Mouse (Mus musculus) A20 (cell line): Measurements from ENCODE around the gene Cxcl3.

ENCODE experiments used
- DNase-seq: peaks from one replicate; pipeline ENCODE4 v3.0.0-alpha.2; 2011; ENCODE audit warnings: low read depth, low spot score

The Cxcl3 gene

DNA sequence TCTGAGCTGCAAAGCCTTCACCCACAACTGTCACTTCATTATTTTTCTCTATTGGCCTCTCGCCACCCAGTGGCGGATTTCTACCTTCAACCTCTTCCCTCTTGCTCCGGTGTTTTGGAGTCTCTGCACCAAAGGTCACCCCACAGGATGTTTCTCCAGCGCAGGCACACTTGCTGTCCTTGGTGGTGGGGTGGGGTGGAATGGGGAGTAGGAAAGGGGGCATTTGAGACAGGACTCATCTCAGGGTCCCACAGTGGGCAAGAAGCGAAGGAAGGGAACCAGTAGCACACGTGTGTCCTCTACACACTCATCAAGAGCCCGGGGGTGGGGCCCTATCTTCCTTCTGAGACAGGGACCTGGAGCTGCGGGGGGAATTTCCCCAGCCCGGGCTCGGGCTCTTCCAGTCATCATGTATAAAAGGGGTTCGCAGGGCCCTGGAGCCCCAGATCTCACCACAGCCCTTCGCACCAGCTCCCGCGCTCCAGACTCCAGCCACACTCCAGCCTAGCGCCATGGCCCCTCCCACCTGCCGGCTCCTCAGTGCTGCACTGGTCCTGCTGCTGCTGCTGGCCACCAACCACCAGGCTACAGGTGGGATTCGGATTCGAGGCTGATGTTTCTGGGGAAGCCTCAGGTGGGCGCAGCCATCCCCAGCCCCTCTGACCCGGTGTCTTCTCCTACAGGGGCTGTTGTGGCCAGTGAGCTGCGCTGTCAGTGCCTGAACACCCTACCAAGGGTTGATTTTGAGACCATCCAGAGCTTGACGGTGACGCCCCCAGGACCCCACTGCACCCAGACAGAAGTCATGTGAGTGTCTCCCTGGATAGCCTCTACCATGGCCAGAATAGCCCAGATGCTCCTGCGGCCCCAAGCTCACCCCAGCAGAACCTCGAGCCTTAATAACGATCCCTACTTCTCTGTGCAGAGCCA is at the start of gene Cxcl3:
Gene Cxcl3, plus strand, starts transcription at position 445 of the 930 bp plus-strand sequence.
- peak; percentile 4 for DNase-seq

DNA sequence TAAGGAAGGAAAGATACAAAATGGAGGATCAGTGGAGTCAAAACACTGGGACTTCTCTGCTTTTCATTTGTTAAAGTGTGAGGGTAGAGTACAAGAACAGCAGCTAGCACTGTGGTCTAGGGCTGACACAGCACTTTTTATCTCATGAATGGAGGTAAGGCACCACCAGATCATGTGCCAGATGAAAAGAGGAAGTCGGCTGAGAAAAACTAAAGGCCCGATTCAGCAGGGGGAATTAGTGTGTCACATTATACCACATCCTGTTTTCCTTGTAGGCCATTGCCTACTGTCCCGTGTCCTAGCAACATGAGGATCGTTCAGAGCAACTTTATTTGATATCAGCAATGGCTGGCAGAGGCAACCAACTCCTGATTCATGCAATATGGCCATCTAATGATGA is 43.9 kb upstream of the Cxcl3 start:
- DNase-seq: peak; percentile 75

DNA sequence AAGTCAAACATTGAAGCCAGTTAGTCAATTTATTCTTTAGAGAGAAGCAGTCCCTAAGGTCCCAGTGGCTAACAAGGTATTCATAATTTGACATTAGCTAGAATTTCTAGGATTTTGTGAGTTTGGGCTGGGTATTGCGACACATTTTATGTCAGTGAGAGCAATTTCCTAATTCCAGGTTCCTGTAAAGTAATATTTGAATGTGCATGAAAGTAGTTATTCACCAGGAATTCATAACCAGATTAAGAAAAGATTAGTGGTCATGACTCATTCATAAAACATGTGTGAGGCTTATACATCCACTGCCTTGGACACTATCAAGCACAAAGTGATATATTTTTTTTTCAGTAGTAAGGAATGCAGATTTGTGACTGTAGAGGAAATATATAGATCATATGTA is 32.0 kb upstream of the Cxcl3 start:
- DNase-seq: no peak

DNA sequence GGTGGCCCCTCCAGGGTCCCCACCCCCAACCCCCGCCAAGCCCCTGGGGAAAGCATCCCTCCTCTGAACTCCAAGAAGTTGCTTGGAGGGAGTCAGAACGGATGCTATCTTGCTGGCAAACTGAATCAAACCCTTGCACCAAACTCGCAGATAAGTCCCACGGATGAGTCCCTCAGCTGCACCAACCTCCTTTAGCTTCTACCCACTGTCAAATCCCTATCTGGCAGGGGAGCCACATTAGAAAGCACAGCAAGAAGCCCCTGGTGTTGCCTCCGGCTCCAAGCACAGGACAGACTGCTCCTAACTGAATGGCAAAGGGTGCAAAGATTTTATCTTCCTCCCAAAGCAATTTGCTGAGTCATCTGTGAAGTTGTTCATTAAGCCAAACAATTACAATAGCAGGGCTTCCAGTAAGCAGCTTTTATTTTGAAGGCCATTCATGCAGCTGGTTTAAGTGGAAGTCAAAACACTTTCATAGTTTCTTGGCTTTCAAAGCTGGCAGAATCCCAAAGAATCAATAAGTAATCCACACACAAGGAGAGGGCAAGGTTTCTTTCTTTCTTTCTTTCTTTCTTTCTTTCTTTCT is 27.8 kb upstream of the Cxcl3 start:
- no peak for DNase-seq

DNA sequence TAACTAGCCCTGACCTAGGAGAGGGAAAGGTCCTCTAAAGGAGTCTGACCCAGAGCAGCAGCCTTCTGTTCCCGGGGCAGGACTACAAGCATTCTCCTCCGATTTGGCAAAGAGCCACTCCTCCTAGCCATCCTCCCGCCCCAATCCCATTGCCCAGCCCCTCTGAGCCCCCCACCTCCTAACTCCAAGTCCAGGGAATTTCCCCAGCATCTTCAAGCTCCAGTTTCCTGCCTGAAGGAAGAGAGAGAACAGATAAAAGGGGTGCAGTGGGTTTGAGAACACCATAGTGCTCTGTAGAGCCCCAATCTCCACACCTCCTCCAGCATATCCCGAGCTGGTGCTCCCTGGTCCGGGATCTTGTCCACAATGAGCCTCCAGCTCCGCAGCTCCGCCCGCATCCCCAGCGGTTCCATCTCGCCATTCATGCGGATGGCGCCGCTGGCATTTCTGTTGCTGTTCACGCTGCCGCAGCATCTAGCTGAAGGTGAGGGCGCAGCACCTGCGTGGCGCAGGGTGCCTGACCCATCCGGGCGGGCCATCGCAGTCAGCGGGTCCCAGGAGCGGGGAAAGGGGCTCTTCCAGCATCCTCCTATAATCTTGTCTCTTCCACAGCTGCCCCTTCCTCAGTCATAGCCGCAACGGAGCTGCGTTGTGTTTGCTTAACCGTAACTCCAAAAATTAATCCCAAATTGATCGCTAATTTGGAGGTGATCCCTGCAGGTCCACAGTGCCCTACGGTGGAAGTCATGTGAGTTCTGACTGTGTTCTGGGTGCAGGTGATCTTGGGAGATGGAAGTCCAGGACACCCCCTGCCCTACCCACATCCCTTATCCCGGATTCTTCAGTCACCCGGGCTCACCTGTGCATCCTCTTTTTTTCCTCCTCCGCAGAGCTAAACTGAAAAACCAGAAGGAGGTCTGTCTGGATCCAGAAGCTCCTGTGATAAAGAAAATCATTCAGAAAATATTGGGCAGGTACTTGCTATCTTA is 26.5 kb upstream of the Cxcl3 start, which contains the start of gene Cxcl5:
Gene Cxcl5, plus strand, starts transcription at position 284 of the 989 bp plus-strand sequence.
- no peak for DNase-seq

DNA sequence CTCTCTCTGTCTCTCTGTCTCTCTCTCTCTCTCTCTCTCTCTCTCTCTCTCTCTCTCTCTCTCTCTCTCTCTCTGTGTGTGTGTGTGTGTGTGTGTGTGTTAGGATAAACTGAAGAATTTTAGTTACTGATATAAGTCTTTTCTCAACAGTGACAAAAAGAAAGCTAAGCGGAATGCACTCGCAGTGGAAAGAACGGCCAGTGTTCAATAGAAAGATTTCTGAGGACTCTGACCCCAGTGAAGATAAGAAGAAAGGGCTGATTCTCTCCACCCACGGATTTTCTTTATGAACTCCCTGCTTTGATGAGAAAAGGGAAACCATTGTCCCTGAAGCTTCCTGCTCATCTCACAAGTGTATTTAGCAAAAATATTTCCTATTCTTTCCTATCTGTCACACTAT is 25.6 kb upstream of the Cxcl3 start:
- DNase-seq: no peak

DNA sequence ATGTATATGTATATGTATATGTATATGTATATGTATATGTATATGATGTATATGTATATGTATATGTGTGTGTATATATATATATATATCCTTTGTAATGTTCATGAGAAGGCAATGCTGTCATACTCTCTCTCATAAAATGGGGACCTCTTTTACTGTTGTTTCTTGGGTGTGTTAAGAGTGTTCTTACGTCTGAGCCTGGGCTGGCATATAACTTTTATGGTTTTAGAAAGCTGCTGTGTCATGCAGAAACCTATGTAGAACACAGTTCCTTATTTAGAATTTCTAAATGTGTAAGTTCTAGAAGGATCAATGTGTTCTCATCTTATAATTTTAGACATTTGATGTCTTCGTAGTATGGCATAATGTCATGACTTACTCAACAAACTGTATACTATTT is 25.1 kb upstream of the Cxcl3 start:
- DNase-seq: no peak

DNA sequence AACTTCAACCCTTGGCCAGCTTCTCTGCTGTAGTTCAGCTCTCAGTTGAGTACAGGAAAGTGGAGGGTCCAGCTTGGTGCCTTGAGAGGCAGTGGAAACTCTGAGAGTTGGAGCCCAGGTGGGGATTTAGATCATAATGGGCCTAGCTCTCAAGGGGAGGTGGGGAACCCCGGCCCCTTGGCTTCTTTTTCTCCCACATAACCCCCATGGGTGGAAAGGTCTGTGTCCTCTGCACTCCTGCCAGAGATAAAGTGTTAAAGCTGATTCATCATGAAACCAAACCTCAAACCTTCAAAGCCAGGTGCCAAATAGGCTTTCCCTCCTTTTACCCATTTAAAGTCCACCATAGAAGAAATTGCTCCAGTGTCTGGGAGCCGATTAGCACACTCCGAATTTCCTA is 24.1 kb upstream of the Cxcl3 start:
- no peak for DNase-seq

DNA sequence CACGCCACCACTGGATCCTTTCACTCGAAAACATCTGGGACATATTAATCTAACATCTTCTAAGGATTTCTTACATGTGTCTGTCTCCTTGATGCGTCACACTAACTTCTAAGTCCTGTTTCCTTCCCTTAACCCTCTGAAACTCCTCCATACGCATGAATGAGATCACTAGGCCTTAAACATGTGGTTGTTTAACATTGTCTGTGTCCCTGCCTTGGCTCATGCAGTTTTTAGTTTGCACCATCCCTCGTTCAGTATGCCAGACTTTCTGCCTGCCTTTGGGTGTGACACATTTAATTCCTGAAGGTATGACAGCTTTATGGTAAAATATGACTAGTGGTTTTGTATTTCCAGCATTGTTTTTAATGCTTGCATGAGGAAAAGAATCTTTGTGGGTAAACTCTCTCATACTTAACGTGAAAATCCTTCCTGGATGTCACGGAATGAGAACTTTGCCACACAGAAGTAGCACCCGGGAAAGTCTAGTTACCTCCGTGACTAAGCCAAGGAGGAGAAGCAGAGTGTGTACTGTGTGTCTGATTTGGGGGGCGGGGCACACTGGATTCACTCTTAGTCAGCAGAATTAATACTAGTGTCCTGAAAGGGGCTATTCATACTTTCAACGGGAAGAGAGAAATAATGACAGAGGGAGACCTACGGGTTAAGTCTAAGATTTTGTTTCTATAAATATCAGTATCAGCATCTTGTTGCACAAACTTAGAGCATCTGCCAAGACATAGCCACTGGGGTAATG is 21.8 kb upstream of the Cxcl3 start:
- no peak for DNase-seq

DNA sequence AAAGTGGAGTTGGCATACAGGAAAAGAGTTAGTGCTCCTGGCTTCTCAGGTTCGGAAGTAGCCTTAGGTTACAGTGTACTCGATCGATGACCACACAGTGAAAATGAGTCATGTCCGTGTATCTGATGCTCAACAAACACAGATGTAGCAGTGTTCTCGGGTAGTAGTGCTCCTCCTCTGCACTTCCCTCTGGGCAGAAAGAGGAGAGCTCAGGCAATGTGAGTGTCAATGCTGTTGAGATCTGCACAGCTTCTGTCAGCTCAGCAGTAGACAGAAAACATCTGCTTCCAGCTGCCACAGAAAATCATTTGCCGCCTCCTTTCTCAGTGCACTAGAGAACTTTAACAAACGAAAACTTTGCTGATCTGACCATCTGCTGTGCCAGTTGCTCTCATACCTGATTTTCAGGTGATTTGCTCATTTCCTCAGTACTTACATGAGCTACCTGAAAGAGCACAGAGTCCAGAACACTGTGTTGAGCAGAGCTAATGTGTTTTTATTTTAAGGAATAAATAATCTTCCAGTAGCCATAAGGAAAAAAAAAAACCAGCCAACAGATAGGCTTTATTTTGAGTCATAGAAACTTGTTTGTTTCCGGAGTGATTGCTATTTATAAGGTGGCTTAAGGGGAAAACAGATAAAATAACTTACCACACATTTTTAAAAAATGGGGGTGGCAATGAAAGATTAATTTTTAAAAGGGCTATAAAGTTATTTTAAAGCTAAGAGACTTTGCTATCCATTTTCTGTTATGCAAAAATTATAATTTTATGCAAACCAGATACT is 19.9 kb upstream of the Cxcl3 start:
- DNase-seq: no peak

DNA sequence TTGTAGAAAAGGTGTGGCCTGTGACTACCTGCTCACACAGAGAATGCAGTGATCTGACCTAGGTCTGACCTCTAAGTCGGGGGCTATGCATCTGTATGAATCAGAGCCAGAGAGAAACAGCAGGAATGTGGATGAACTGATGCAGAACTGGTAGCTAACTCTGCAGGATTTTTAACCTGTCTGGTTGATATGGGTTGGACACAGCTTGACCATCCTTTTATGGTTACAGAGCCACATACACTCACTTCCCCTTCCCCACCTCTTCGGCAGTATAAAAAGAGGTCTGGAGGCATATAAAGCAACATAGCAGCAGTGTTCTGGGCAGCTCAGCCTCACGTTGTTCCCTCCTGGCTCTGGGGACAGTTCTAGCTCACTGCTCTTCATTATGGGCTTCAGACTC is 17.7 kb upstream of the Cxcl3 start, which contains the start of gene Ppbp:
Gene Ppbp, plus strand, starts transcription at position 301 of the 400 bp plus-strand sequence.
- no peak for DNase-seq

DNA sequence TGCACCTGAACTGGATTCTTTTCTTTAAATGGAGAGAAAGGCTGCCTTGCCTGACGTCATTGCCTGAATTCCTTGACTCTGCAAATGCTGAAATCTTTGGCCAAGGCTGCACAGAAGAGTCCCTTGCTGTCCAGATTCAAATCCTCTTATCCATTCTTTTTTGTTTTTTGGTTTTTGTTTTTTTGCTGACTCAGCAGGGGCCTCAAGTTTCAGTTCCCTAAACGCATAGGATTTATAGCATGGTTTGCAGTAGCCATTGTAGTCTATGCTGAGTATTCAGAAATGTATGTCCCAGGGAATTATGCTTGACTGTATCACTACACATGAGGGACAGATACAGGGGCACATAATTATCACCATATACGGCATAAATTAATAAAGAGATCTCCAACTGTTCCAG is 14.5 kb upstream of the Cxcl3 start:
- DNase-seq: peak; percentile 15

DNA sequence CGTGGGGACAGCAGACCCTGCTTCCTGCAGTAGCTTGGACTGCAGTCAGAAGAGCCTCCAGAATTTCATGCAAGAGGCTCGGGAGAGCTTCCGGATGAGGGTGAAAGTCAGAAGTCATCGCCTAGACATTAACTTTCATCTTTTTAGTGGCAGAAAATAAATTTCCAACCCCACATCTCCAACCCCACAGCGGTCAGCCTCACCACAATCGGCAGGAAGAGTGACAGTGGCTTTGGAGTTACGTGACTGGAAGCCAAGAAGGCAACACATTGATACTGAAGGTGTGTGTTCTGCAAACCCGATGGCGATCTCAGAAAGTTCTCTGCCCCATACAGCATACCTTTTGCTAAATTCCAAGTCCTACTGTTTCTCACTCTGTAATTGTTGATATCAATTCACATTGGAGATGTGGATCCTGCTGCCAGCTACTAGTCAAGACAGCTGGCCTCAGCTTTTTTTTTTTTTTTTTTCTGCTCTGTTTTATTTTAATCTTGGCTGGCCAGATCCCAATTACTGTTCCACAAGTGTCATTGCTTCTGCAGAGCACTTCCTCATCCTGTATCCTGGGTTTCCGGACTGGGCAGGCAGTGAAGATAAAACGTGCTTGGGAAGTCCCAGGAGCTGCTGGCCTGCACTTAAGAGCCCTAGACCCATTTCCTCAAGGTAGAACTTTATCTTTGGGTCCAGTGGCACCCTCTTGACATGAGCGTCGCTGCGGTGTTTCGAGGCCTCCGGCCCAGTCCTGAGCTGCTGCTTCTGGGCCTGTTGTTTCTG is 13.8 kb upstream of the Cxcl3 start, which contains the start of gene Pf4:
Gene Pf4, plus strand, starts transcription at position 556 of the 774 bp plus-strand sequence.
- DNase-seq: no peak

DNA sequence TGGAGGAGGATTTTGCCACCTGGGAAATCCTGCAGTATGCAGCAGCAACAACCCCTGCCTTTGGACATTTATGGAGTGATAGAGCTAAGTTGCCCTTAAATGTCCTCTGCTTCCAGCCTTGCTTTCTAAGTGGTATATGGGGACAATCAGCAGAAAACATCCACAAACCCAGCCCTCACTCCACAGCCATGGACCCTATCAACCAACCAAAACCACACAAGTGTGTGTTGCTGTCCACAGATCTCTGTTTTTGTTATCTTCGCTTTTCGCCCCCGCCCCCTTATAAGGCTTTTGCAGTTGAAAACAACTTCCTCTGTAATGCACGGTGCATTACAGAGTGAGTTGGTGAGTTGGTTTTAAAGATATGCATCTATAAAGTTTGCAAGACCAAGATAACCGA is 10.3 kb upstream of the Cxcl3 start:
- no peak for DNase-seq

DNA sequence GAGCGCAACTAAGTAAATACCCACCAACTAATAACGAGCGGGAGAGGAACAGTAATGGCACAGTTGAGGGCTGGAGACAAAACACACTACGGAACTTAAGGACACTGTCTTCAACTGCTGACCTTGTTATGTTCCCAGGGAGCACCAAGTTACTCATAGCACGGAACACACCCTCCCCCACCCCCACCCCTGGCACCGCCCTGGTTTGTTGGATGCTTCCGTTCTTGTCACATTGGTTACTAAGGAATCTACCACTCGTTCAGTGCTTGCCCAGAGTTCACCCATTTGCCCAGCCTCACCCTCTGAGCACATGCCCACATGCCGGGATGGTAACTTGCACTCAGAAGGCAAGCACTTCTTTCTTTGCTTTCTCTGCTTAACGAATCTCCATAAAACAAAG is 8.3 kb upstream of the Cxcl3 start:
- DNase-seq: no peak

DNA sequence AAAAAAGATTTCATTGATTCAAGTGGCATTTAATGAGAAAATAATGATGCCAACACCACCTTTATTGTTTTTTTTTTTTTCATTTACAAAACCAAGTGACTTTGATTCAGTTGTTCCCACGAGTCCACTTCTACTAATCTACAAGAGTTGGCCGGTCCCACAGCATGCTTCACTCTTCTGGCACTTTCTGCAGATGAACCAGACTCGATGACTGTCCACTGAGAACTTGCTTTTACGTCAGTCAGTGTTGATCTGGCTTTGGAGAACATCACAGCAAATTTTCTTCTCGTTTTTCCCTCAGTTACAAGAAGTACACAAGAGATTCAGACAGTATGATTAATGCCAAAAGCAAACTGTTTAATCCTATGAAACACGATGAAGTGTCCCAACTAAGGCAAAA is 7.0 kb upstream of the Cxcl3 start:
- DNase-seq: no peak

DNA sequence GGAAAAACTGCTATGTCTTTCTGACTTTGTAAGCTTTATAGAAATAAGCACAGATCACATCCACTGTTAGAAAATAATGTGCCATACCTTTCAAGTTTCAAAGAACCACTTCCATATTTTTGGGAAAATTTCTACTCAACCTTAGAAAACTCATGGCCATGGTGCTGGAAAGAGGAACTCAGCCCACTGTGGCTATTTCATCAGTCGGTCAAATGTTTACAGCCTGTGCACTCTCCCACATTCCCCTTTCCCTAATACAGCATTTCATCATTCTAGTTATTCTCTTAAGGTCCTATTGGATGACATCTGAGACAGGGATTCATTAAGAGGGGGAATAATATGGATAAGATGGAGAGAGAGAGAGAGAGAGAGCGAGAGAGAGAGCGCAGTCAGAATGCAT is 2.2 kb upstream of the Cxcl3 start:
- DNase-seq: no peak

DNA sequence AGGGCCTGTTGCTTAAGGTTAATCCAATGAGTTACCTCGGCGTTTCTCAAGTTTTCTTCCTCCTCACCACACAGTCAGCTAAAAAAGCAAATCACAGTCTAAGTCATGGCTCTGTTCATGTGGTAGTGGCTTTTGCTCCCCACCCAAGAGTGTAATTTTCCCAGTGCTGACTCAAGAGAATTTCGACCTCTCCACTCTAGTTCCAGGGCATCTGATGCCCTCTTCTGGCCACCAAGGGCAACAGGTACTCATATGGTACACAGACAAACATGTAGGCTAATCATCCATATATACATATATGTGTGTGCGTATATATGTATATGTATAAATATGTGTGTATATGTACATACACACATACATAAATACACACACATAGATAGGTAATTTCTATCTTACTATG is 2.2 kb downstream of the Cxcl3 start:
- DNase-seq: peak; percentile 28

DNA sequence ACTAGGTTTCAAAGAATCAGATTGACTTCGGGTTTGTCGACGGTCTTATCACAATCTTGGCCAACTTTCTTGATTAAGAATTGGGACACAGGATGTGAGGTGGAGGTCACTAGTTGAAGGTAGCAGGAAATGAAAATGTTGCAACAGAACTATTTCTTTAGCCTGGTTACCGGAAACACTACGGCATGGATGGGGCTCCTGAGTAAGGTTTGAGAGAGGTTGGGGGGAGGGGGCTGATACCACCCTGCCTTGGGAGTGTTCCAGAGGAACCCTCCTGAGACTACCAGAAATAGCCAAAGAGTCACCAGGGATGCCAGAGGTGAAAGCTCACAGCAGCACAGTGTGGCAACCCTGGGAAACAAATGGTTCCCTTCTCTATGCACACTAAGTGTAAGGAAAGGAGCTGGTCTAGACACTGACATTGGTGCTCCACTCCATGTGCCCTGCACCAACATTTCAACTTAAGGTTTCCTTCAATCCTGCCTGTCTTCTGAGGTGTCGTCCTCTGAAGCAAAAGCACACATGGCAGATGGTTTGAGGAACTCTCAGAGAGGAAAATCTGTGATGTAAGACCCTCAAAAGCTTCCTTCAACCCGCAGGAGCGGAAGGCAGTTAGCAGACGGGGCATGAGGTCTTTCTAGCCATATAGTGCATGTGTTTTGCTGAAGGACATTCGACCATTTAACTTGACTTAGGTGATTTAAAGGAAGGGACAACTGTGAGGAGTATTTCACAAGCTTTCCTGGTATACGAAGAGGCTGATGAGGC is 3.6 kb downstream of the Cxcl3 start:
- DNase-seq: no peak
